Mouse (Mus musculus): Measurements from ENCODE around the gene Prkar2b. TPM values are rescaled to one million over a fixed set of nuclear protein-coding genes. Genes with fewer than 3 reads are reported as not detected.

The Prkar2b gene
- polyA plus RNA-seq, 1 experiment, result 16.2 TPM

- no peak overlapping the region for H3K4me2 ChIP-seq (ENCODE audit: low read depth)
- no peak overlapping the region for H3K4me3 ChIP-seq
- TF ChIP-seq E2F4 (IDR thresholded peaks at IDR 0.05; ENCODE audit: insufficient read depth), result no peak
- no peak for TF ChIP-seq TCF12 (IDR thresholded peaks at IDR 0.05; ENCODE audit: insufficient read depth, poor library complexity, severe bottlenecking)
- TF ChIP-seq POLR2A (IDR thresholded peaks at IDR 0.05; ENCODE audit: insufficient read length, low read depth), result no peak
- TF ChIP-seq MYOG (IDR thresholded peaks at IDR 0.05; ENCODE audit: control insufficient read depth in 1 of 3, insufficient read depth in 1 of 3, insufficient read length in 2 of 3, low read depth in 2 of 3), result no peak
- TF ChIP-seq USF1 (IDR thresholded peaks at IDR 0.05; ENCODE audit: low read depth), result no peak
- TF ChIP-seq MAX (IDR thresholded peaks at IDR 0.05; ENCODE audit: low read depth), result no peak
- TF ChIP-seq CEBPB (IDR thresholded peaks at IDR 0.05; ENCODE audit: insufficient read depth, poor library complexity, severe bottlenecking), result no peak
- no peak for TF ChIP-seq REST (IDR thresholded peaks at IDR 0.05; ENCODE audit: insufficient read depth, insufficient read length)
- TF ChIP-seq TCF3 (IDR thresholded peaks at IDR 0.05; ENCODE audit: insufficient read length, low read depth), result no peak
- no peak for TF ChIP-seq MYOD1 (IDR thresholded peaks at IDR 0.05; ENCODE audit: control insufficient read depth in 1 of 3, insufficient read length in 2 of 3, low read depth in 2 of 3)
- TF ChIP-seq SRF (IDR thresholded peaks at IDR 0.05; ENCODE audit: control insufficient read depth, insufficient read length, low read depth), result no peak
- TF ChIP-seq POLR2AphosphoS2 (IDR thresholded peaks at IDR 0.05; ENCODE audit: insufficient read length, low read depth), result no peak
Measured at GRCm38 (mm10) chr12:32085189-32085588, 24.1 kb upstream of the Prkar2b start.

GRCm38 (mm10) chr12:32084601-32085000, 23.5 kb upstream of the Prkar2b start:
- TF ChIP-seq USF1 (IDR thresholded peaks at IDR 0.05; ENCODE audit: low read depth) (no peak), MYOG (IDR thresholded peaks at IDR 0.05; ENCODE audit: control insufficient read depth in 1 of 3, insufficient read depth in 1 of 3, insufficient read length in 2 of 3, low read depth in 2 of 3) (no peak), SRF (IDR thresholded peaks at IDR 0.05; ENCODE audit: control insufficient read depth, insufficient read length, low read depth) (no peak), POLR2A (IDR thresholded peaks at IDR 0.05; ENCODE audit: insufficient read length, low read depth) (no peak), E2F4 (IDR thresholded peaks at IDR 0.05; ENCODE audit: insufficient read depth) (no peak), TCF12 (IDR thresholded peaks at IDR 0.05; ENCODE audit: insufficient read depth, poor library complexity, severe bottlenecking) (no peak), MYOD1 (IDR thresholded peaks at IDR 0.05; ENCODE audit: control insufficient read depth in 1 of 3, insufficient read length in 2 of 3, low read depth in 2 of 3) (no peak), POLR2AphosphoS2 (IDR thresholded peaks at IDR 0.05; ENCODE audit: insufficient read length, low read depth) (no peak), CEBPB (IDR thresholded peaks at IDR 0.05; ENCODE audit: insufficient read depth, poor library complexity, severe bottlenecking) (no peak), TCF3 (IDR thresholded peaks at IDR 0.05; ENCODE audit: insufficient read length, low read depth) (no peak), REST (IDR thresholded peaks at IDR 0.05; ENCODE audit: insufficient read depth, insufficient read length) (no peak), MAX (IDR thresholded peaks at IDR 0.05; ENCODE audit: low read depth) (no peak)
- no peaks in the 10 kb centered on the region for H3K27me3 ChIP-seq (ENCODE audit: control insufficient read depth, insufficient read depth, insufficient read length)
- H3K79me2 ChIP-seq (ENCODE audit: control insufficient read depth, insufficient read depth), result no peaks in the 10 kb centered on the region
- H3K4me2 ChIP-seq (ENCODE audit: low read depth), result no peak overlapping the region
- H3K4me3 ChIP-seq, result no peak overlapping the region
- H3K36me3 ChIP-seq (ENCODE audit: control insufficient read depth, insufficient read depth), result no peaks in the 10 kb centered on the region
- no peak overlapping the region for H3ac ChIP-seq (ENCODE audit: control insufficient read depth, insufficient read length)

More at GRCm38 (mm10) chr12:32085189-32085588, 24.1 kb upstream of the Prkar2b start:
- H3K79me2 ChIP-seq (ENCODE audit: control insufficient read depth, insufficient read depth), result no peaks in the 10 kb centered on the region
- no peaks in the 10 kb centered on the region for H3K27me3 ChIP-seq (ENCODE audit: control insufficient read depth, insufficient read depth, insufficient read length)
- no peaks in the 10 kb centered on the region for H3K36me3 ChIP-seq (ENCODE audit: control insufficient read depth, insufficient read depth)
- no peak overlapping the region for H3ac ChIP-seq (ENCODE audit: control insufficient read depth, insufficient read length)

- no peak for TF ChIP-seq MYOD1 (IDR thresholded peaks at IDR 0.05; ENCODE audit: control insufficient read depth in 1 of 3, insufficient read length in 2 of 3, low read depth in 2 of 3)
- TF ChIP-seq POLR2AphosphoS2 (IDR thresholded peaks at IDR 0.05; ENCODE audit: insufficient read length, low read depth), result no peak
- no peak for TF ChIP-seq REST (IDR thresholded peaks at IDR 0.05; ENCODE audit: insufficient read depth, insufficient read length)
- TF ChIP-seq E2F4 (IDR thresholded peaks at IDR 0.05; ENCODE audit: insufficient read depth), result no peak
- TF ChIP-seq MYOG (IDR thresholded peaks at IDR 0.05; ENCODE audit: control insufficient read depth in 1 of 3, insufficient read depth in 1 of 3, insufficient read length in 2 of 3, low read depth in 2 of 3), result no peak
- no peak for TF ChIP-seq CEBPB (IDR thresholded peaks at IDR 0.05; ENCODE audit: insufficient read depth, poor library complexity, severe bottlenecking)
- TF ChIP-seq POLR2A (IDR thresholded peaks at IDR 0.05; ENCODE audit: insufficient read length, low read depth), result no peak
- TF ChIP-seq TCF3 (IDR thresholded peaks at IDR 0.05; ENCODE audit: insufficient read length, low read depth), result no peak
- no peak for TF ChIP-seq SRF (IDR thresholded peaks at IDR 0.05; ENCODE audit: control insufficient read depth, insufficient read length, low read depth)
- TF ChIP-seq USF1 (IDR thresholded peaks at IDR 0.05; ENCODE audit: low read depth), result no peak
- no peak for TF ChIP-seq MAX (IDR thresholded peaks at IDR 0.05; ENCODE audit: low read depth)
- TF ChIP-seq TCF12 (IDR thresholded peaks at IDR 0.05; ENCODE audit: insufficient read depth, poor library complexity, severe bottlenecking), result no peak
- Histone ChIP-seq H3K4me3 (no peak overlapping the region), H3K79me2 (ENCODE audit: control insufficient read depth, insufficient read depth) (no peaks in the 10 kb centered on the region), H3K4me2 (ENCODE audit: low read depth) (no peak overlapping the region), H3ac (ENCODE audit: control insufficient read depth, insufficient read length) (no peak overlapping the region), H3K27me3 (ENCODE audit: control insufficient read depth, insufficient read depth, insufficient read length) (no peaks in the 10 kb centered on the region), H3K36me3 (ENCODE audit: control insufficient read depth, insufficient read depth) (no peaks in the 10 kb centered on the region)
Measured at GRCm38 (mm10) chr12:32080692-32081091, 19.6 kb upstream of the Prkar2b start.

GRCm38 (mm10) chr12:32077403-32077802, 16.3 kb upstream of the Prkar2b start:
- Histone ChIP-seq H3K4me3 (no peak overlapping the region), H3ac (ENCODE audit: control insufficient read depth, insufficient read length) (no peak overlapping the region), H3K4me2 (ENCODE audit: low read depth) (no peak overlapping the region), H3K79me2 (ENCODE audit: control insufficient read depth, insufficient read depth) (no peaks in the 10 kb centered on the region), H3K36me3 (ENCODE audit: control insufficient read depth, insufficient read depth) (no peaks in the 10 kb centered on the region), H3K27me3 (ENCODE audit: control insufficient read depth, insufficient read depth, insufficient read length) (no peaks in the 10 kb centered on the region)
- TF ChIP-seq E2F4 (IDR thresholded peaks at IDR 0.05; ENCODE audit: insufficient read depth), result no peak
- no peak for TF ChIP-seq CEBPB (IDR thresholded peaks at IDR 0.05; ENCODE audit: insufficient read depth, poor library complexity, severe bottlenecking)
- no peak for TF ChIP-seq POLR2A (IDR thresholded peaks at IDR 0.05; ENCODE audit: insufficient read length, low read depth)
- TF ChIP-seq MYOD1 (IDR thresholded peaks at IDR 0.05; ENCODE audit: control insufficient read depth in 1 of 3, insufficient read length in 2 of 3, low read depth in 2 of 3), result no peak
- TF ChIP-seq REST (IDR thresholded peaks at IDR 0.05; ENCODE audit: insufficient read depth, insufficient read length), result no peak
- no peak for TF ChIP-seq MYOG (IDR thresholded peaks at IDR 0.05; ENCODE audit: control insufficient read depth in 1 of 3, insufficient read depth in 1 of 3, insufficient read length in 2 of 3, low read depth in 2 of 3)
